Mouse (Mus musculus) forebrain, embryonic 11.5 days (tissue): ENCODE data around the gene Ccdc88a. TPM values are rescaled to one million over a fixed set of nuclear protein-coding genes. Genes with fewer than 3 reads are reported as not detected.

Experiments
- ATAC-seq: fragments of 200-750 bp; cut with Nextera tagmentation; replicated peaks from 2 replicates; pipeline ENCODE4 v1.8.0; 2017; ENCODE audit warnings: moderate TSS enrichment; ENCODE audit not compliant: low FRiP score
- DNase-seq: peaks from one replicate; pipeline ENCODE4 v3.0.0-alpha.2; 2017; ENCODE audit warnings: low spot score
- H3K27ac ChIP-seq: fragments of 300-500 bp; sonication (generic); 2 replicates; pipeline ENCODE4 v1.5.1; 2014; ENCODE audit warnings: low read depth, low read length
- H3K27me3 ChIP-seq: fragments of 300-500 bp; sonication (generic); 2 replicates; pipeline ENCODE4 v1.6.1; 2014; ENCODE audit warnings: mild to moderate bottlenecking, low read length, mixed read lengths; ENCODE audit not compliant: control insufficient read depth, insufficient read depth
- H3K36me3 ChIP-seq: fragments of 300-500 bp; sonication (generic); 2 replicates; pipeline ENCODE4 v1.6.1; 2014; ENCODE audit warnings: mild to moderate bottlenecking, low read length, moderate library complexity, mixed read lengths; ENCODE audit not compliant: control insufficient read depth, insufficient read depth
- H3K4me1 ChIP-seq: fragments of 300-500 bp; sonication (generic); replicated peaks from 2 replicates; pipeline ENCODE4 v1.6.1; 2014; ENCODE audit warnings: low read length, mixed read lengths; ENCODE audit not compliant: control insufficient read depth, insufficient read depth
- H3K4me2 ChIP-seq: fragments of 300-500 bp; sonication (generic); 2 replicates; pipeline ENCODE4 v1.6.1; 2014; ENCODE audit warnings: low read depth, mild to moderate bottlenecking, low read length, moderate library complexity, mixed read lengths; ENCODE audit not compliant: severe bottlenecking
- H3K4me3 ChIP-seq: fragments of 300-500 bp; sonication (generic); 2 replicates; pipeline ENCODE4 v1.5.1; 2014; ENCODE audit warnings: low read depth, low read length
- H3K9ac ChIP-seq: fragments of 300-500 bp; sonication (generic); 2 replicates; pipeline ENCODE4 v1.6.1; 2014; ENCODE audit warnings: low read length
- H3K9me3 ChIP-seq: fragments of 300-500 bp; sonication (generic); 2 replicates; pipeline ENCODE4 v1.6.1; 2016; ENCODE audit warnings: low read length, mixed read lengths; ENCODE audit not compliant: control insufficient read depth
- WGBS: fragments of 180-500 bp; shearing (Covaris S2); extraction: QIAGEN DNeasy Blood & Tissue Kit; methylation state at CpG from one replicate; pipeline ENCODE4 v1.1.7; 2014; 5-methylcytosine and 5-hydroxymethylcytosine counted together
- polyA plus RNA-seq: library from polyadenylated mRNA; unstranded; fragments of >200 nt; fragmentation: Nextera tagmentation; extraction: Ambion mirVana; gene quantifications from 2 replicates; pipeline ENCODE4 v1.2.1, GENCODE M21; 2014

Ccdc88a gene
- polyA plus RNA-seq, 1 experiment from 2014 or later: 61.2 TPM

GRCm38 (mm10) chr11:29548504-29549424, 175.3 kb downstream of the Ccdc88a start:
- WGBS: 27% methylated on average over 23 of the region's 23 CpGs
- H3K27me3 ChIP-seq: no peaks in the 10 kb centered on the region
- peak overlapping the region; percentile 55 for H3K4me2 ChIP-seq
- ATAC-seq (no peak; the same call in 1 of the 2 replicates), DNase-seq (no peak)
- peaks cover 3% of the 10 kb centered on the region; the same call in 1 of the 2 replicates for H3K4me1 ChIP-seq
- H3K9ac ChIP-seq: peak overlapping the region; percentile 94
- peak overlapping the region; percentile 64 for H3K4me3 ChIP-seq
- peaks cover 5% of the 10 kb centered on the region; the same call in 1 of the 2 replicates for H3K36me3 ChIP-seq
- no peak overlapping the region for H3K27ac ChIP-seq
- no peaks in the 10 kb centered on the region for H3K9me3 ChIP-seq

GRCm38 (mm10) chr11:29549425-29549778, 175.9 kb downstream of the Ccdc88a start:
- peaks cover 5% of the 10 kb centered on the region; the same call in 1 of the 2 replicates for H3K36me3 ChIP-seq
- ATAC-seq: no peak
- DNase-seq: no peak
- H3K4me1 ChIP-seq: peaks cover 3% of the 10 kb centered on the region; the same call in 1 of the 2 replicates
- H3K9me3 ChIP-seq: no peaks in the 10 kb centered on the region
- WGBS: 97% methylated on average over 1 of the region's 1 CpGs
- no peaks in the 10 kb centered on the region for H3K27me3 ChIP-seq
- H3K4me3 ChIP-seq: no peak overlapping the region
- no peak overlapping the region for H3K9ac ChIP-seq
- no peak overlapping the region for H3K27ac ChIP-seq
- no peak overlapping the region for H3K4me2 ChIP-seq

Other genes starting within 250 kb of the Ccdc88a start
- 39.2 and 44.6 TPM in 2 replicates for gene Pnpt1, start 242.9 kb upstream of the Ccdc88a start, polyA plus RNA-seq
- 97.9 and 101 TPM in 2 replicates for gene Ppp4r3b, start 200.8 kb upstream of the Ccdc88a start, polyA plus RNA-seq
- gene Cfap36, start 126.2 kb upstream of the Ccdc88a start, polyA plus RNA-seq: 67.3 and 71.8 TPM in 2 replicates
- 19.3 and 24.2 TPM in 2 replicates for gene Prorsd1, start 141.4 kb downstream of the Ccdc88a start, polyA plus RNA-seq
- gene Mtif2, start 152.8 kb downstream of the Ccdc88a start, polyA plus RNA-seq: 45.9 and 49.9 TPM in 2 replicates
- gene Clhc1, start 174.3 kb downstream of the Ccdc88a start, polyA plus RNA-seq: 0.20 and 0.48 TPM in 2 replicates
- 898 and 939 TPM in 2 replicates for gene Rps27a, start 174.5 kb downstream of the Ccdc88a start, polyA plus RNA-seq